Mouse (Mus musculus) Muller cell, postnatal 12 days (primary cell): Measurements from ENCODE around the gene Tradd.

ENCODE experiments used
- DNase-seq: peaks from one replicate; pipeline ENCODE4 v3.0.0-alpha.2; 2015; ENCODE audit errors: inconsistent ontology term

Gene Tradd

DNA sequence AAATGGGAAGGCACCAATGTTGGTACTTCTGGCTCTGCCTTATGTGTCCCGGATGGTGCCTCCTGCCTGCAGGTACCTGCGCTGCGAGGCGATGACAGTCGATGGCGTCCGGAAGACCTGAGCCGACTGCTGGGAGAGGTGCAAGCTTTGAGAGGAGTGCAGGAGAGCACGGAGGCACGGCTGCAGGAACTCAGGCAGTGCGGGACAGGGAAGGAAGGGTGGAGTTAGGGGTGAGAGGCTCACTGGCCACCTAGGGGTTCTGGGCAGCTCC is 6.4 kb upstream of the Tradd start:
- DNase-seq = no peak

DNA sequence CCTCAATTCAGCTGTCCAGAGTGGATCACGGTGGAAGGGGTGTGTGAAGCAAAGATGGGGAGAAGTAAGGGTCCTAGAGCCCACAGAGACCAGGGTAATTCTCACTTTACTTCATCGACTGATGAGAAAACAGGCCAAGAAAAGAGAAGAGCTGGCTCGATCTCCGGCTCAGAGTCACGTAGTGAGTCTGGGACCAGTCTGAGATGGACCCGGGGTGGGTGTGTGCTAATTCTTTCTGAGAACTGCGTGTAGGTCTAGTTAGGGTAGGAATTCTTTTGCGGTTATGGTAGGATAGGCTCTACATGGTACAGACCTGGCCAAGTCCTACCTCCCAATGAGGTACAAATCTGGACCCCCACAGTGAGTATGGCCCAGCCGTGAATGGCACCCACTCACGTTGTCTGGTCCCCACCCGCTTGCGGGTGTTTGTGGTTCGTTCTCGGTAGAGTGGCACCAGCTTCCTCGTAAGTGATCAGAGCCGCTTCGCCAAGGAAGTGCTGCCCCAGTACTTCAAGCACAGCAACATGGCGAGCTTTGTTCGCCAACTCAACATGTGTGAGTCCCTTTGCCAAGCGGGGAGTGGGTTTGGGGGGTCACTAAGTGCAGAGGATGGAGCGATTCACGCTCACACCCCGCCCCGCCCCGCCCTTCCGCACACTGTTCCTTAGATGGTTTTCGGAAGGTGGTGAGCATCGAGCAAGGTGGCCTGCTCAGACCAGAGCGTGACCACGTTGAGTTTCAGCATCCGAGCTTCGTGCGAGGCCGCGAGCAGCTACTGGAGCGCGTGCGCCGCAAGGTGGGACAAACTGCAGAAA is 5.9 kb upstream of the Tradd start:
- no peak for DNase-seq

DNA sequence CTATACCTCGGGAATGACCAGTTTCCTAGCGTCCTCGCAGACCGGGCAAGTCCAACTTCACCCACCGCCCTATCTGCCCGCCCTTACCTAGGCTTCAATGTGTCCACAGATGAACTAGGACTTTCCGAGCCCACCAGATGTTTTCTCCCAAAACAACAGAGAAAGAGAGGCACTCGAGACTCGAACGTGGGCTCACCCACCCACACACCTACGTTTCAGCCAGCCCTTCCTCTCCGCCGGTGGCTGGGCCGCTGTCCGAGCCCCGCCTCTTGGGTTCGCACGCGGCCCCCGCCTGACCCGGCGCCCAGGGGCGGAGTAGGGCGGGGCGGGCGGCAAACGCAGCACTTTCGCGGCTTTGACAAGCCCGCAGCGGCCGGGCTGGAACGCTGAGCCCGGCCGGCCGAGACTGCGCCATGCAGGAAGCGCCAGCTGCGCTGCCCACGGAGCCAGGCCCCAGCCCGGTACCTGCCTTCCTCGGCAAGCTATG is 5.1 kb upstream of the Tradd start, which contains the start of gene Hsf4:
TSS of gene Hsf4 (plus strand) at position 341 of the 487 bp plus-strand sequence.
- DNase-seq = peak; percentile 67

DNA sequence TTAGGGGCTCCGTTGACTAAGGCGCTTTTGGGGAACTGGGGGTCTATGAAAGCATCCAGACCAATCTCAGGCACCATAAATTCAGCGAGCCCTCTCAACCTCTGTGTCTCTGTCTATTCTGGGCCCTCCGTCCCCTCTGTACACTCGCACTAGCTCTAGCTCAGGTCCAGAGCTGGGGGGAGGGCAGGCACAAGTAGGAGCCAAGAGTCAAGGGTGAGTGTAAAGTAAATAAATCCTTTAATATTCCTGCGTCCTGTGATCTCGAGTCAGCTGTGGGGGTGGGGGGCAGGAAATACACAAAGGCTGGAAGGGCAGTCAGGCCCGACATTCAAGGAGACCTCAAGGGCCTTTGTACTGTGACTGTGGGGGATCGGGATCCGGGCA is 4.7 kb upstream of the Tradd start:
- DNase-seq = peak; percentile 29

DNA sequence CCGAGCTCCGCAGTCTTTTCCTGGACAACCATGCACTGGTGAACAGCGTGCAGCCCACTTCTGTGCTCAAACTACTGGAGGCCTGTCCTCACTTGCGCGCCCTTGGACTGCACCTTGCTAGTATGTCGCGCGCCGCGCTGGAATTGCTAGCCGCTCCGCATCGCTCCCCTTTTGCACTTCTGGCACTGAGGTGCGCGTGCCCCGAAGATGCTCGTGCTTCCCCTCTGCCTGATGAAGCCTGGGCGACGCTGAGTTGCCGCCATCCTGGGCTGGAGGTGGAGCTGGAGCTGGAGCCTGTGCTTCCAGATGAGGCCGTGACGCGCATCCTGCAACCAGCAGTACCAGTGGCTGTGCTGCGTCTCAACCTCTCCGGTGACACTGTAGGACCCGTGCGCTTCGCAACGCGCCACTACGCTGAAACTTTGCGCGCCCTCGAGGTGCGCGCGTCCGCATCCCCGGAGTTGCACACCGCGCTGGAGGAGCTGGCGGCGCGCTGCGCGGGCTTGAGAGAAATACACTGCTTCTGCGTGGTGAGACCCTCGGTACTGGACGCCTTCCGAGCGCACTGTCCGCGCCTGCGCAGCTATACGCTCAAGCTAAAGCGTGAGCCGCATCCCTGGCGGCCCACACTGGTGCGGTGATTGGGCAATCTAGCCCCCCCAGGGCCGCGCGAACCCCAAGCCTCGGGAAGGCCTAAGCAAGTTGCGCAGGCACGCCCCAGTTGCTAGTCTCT is 4.1 kb upstream of the Tradd start:
- peak; percentile 39 for DNase-seq

DNA sequence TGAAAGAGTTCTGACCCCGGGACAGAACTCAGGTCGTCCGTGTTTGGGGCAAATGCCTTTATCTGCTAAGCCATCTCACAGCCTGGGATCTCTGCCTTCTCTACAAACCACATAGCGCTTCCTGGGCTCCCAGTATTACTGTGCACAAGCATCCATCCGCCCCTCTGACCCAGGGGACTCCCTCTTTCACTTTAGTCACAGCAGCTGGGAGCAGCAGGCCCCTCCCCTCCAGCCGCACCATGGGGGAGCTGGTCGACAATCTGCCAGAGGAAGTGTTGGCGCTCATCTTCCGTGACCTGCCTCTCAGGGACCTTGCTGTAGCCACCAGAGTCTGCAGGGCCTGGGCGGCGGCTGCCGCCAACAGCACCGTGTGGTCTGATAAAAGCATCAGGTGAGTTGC is 2.4 kb upstream of the Tradd start:
- no peak for DNase-seq

DNA sequence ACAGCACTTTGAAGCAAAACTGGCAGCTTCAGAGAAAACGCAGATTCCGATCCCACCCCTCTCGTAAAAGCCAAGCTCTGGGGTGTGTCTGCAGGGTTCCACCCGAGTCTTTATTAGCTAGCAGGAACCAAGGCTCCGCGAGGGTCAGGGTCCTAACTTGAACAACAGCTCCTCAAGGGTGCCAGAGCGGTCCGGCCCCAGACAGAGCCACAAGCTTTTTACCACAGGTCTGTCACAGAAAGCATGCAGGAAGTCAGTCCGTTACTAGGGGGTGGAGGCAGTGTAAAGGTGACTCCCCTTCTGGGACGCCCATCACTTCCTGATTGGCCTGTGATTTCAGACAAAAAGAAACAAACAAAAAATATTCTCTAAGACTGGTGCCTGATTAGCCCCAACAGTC is 719 bp upstream of the Tradd start:
- DNase-seq = peak; percentile 37

DNA sequence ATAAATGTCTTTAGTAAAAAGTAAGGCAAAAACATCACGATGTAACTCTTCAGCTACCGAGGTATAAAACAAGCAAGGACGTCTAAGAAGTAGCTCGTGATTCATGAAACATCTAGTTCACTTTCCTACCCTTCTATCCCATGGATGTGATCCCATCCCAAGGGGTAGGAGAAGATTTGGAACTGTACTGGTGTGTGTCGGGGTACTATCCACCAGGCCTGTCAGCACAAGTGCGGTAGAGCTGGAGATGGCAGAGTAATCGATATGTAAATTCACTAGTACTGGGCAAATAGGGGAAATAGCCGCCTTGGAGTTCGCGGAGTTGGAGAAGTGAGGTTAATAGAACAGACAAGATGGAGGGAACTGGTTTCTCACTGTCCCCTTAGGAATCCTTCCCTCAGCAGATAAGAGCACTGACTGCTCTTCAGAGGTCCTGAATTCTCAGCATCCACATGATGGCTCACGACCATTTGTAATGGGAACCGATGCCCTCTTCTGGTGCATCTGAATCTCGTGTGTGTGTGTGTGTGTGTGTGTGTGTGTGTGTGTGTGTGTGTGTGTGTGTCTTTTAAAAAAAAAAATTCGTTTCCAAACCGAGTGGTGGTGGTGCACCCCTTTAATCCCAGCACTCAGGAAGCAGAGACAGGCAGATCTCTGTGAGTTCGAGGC is 1.0 kb downstream of the Tradd start:
- no peak for DNase-seq

GRCm38 (mm10) chr8:105261326-105261980 is 3.0 kb downstream of the Tradd start:
- no peak for DNase-seq

DNA sequence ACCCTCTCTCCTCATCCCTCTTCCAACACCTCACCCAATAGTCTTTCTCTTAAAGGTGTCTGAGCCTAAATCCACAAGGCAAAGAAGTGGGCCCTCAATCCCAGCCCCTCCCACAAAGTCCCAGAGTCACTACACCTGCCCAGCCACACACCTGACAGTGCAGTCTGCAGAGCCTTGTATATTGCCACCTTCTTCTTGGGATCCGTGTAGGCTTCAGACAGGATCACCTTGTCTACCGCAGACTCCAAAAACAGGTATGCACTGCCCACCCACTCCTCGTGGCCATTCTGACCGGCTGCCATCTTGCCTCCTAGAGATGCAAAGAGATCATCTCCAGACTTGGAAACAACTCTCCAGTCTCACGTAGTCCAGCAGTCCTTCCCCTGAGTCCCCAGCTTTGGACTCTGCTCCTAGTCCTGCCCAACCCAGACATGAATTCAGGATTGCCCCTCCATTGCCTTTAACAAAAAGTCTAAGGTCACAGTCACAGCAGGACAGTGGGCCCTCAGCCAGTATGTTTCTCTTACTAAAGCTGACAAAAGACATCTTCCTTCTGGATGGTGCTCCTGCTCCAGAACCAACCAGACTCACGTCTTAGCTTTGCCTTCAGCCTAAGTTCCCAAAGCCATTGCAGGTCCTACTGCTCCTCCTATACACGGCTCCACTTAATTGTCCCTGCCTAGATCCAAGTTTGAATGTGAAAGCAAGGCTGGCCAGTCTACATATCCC is 3.9 kb downstream of the Tradd start:
- no peak for DNase-seq

- DNase-seq = peak; percentile 69
Observed at GRCm38 (mm10) chr8:105259721-105260320, 4.6 kb downstream of the Tradd start.

DNA sequence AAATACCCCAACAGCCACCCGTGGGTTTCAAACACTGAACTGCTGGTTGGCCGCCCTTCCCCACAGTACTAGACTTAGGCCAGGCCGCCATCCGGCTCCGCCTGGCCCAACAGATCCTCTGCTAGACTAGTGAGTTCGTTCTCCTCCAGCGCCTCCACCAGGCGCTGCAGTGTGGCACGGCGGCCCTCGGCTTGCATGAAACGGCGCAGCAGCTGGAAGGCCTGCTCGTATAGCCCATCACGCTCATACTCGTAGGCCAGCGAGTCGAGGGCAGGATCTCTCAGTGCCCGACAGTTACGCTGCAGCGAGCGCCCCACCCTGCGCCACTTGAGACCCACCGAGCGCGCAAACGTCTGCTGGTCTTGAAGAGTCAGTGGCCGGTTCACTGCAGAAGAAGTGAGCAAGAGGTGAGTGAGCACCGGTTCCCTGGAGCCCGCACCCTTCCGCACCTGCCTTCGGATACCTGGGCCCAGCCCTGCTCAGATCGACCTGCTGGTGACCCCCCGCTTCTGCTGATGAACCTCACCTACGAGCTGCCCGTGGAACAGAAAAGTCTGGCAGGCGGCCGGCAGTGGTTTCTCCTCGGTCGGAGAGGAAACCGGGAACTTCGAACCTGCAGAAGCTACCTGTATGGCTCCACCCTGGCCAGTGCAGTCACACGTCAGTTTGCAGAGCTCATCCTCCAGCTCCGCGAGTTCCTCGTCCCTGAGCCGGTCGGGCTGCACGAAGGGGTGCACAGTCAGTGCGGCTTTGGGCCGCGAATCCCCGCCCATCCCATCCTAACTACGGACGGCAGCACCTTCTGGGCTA is 5.3 kb downstream of the Tradd start:
- peak; percentile 18 for DNase-seq

DNA sequence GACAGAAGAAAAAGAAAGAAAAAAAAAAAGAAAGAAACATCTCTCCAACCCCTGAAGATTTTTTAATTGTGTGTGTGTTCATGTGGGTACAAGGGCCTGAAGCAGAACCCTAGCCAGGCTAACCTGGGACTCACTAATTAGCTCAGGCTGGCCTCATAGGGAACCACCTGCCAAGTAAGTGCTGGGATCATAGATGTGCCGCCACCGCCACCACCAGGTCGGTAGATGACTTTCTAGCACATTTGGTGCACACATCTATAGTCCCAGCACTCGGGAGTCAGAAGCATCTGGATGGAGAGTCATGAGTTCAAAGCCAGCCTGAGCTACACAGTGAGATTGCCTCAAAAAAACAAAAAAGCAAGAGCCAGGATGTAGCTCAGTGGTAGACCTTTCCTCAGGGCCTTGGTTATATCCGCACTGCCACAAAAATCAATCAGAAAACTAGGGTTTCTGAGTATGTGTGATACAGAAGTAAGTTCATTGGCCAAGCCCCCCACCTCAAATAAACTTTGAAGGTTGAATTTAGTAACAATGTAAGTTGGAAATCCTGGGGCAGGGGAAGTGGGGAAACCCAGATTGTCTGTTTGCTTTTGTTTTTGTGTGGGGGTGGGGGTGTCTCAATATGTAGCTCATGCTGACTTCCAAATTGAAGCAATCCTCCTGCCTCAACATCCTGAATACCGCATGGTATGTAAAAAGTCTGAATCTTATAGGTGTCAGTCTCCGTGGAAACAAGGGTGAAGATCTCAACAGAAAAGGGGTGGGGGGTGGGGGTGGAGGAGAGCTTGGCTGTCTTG is 6.9 kb downstream of the Tradd start:
- no peak for DNase-seq

DNA sequence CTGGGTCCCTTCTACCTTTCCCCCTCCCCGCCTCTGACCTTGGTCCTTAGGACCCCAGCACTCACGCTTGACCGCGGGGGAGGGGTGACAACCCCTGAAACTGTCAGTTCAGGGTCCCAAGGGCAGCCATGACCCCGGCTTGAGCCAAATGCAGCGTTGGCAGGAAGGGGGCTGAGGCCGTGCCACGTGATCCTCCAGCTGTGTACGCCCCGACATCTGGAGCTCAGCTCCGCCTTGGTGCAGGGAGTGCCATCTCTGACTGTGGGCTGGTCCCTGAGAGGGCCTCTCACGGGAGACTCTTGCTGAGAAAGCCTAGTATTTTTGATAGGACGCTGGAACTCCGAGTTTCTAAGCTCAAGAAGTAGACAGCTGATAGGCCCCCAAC is 9.5 kb downstream of the Tradd start, which contains the start of gene B3gnt9:
TSS of gene B3gnt9 (minus strand) at position 188 of the 385 bp plus-strand sequence.
- no peak for DNase-seq

DNA sequence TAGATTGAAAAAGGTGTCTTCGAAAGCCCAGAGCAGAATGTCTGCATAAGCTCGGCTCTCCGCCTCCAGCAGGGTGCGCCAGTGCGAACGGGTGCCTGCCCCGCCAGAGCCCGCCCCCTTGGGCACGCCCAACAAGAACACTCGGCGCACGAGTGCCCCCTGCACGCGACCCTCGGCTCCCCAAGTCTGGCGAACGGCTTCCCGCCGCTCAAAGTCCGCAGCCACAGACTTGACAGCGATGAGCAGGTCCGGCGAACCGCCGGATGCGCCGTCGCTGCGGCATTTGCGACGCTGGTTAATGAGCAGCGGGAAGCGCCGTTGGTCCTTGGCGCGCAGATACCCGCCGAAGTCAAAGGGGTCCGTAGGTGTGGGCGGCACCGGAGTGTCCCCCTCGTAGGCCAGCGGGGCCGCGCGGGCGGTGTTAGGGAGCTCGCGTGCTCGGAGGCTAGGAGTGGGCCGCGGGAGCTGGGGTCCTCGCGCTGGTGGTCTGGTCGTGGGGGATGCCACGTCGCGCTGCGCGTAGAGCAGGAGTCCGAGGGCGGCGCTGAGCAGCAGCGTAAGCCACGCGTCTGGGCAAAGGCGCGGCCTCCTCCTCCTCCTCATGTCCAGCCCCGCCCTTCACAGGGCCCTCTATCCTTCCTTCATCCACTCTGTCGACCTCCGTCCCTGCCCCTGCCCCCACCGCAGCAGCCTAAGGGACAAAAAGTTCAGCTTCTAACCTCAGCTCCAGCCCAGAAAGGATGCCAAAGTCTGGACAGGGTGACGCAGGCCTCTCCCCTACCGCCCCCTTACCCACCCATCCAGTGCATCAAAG is 10.1 kb downstream of the Tradd start:
- peak; percentile 89 for DNase-seq

GRCm38 (mm10) chr8:105253766-105254151 is 10.7 kb downstream of the Tradd start:
- DNase-seq = peak; percentile 11

DNA sequence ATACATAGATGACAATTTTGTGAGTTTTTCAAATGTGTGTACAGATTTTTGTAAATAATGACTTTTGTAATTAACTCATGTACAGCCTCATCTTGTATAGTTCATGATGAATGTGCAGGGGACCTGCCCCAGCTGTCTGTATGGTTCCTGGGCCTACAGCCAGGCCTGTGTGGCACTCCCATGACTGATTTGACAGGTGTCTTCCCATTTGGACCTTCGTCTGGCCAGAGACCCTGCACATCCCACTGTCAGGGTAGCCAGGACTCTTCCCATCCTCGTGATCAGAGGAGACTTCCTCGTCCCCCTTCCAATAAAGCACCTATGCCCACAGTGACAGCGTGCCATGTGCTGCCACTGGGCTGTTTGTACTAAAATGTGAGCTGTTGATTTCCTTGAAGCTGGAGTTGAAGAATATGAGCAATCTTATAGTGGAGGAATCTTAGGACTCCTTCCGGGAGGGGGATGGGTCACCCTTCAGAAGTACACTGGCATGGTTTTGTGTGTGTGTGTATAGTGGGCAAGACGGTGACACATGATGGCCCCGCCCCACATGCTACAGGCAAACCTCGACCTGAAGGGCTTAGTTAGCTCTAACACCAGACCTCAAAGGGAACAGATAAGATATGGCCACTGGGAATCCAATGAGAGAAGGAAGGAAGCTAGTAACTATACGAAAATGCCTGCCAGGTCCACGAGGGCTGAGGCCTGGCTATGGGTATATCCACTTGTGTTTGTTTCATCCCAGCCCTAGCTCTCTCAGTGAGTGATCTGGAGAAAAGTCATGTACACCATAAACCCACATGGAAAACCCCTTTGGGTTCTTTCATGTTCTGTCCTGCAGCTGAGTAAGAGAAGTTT is 11.5 kb downstream of the Tradd start:
- DNase-seq = no peak
